Mouse (Mus musculus): ENCODE measurements around the gene Vwa8. TPM values are rescaled to one million over a fixed set of nuclear protein-coding genes. Genes with fewer than 3 reads are reported as not detected.

The Vwa8 gene
- polyA plus RNA-seq, 1 experiment from 2014 or later, result 5.7 TPM

- Histone ChIP-seq H3K27me3 (no peaks in the 10 kb centered on the region), H3K4me3 (replicated peaks) (no peak overlapping the region), H3K9me3 (no peaks in the 10 kb centered on the region), H3K27ac (no peak overlapping the region), H3K9ac (replicated peaks) (no peak overlapping the region), H3K36me3 (no peaks in the 10 kb centered on the region), H3K4me1 (replicated peaks) (0 out of 2 replicates have a peak, but pooled peaks cover 2% of the 10 kb centered on the region), H3K4me2 (replicated peaks) (no peak overlapping the region)
- 69% methylated on average over 6 of the region's 6 CpGs for WGBS
- ATAC-seq, result no peak
These were observed 263.2 kb downstream of the Vwa8 start for GRCm38 (mm10) chr14:79112050-79112449.

- no peaks in the 10 kb centered on the region for H3K27me3 ChIP-seq
- H3K9me3 ChIP-seq, result no peaks in the 10 kb centered on the region
- no peak for ATAC-seq
- no peaks in the 10 kb centered on the region for H3K36me3 ChIP-seq
- H3K9ac ChIP-seq (replicated peaks), result no peak overlapping the region
- no peak overlapping the region for H3K4me3 ChIP-seq (replicated peaks)
- no peaks in the 10 kb centered on the region for H3K4me1 ChIP-seq (replicated peaks)
- H3K27ac ChIP-seq, result no peak overlapping the region
- 90% methylated on average over 11 of the region's 11 CpGs for WGBS
- no peak overlapping the region for H3K4me2 ChIP-seq (replicated peaks)
These were observed 265.9 kb downstream of the Vwa8 start for GRCm38 (mm10) chr14:79114526-79115383.

- WGBS, result 91% methylated on average over 7 of the region's 7 CpGs
- Histone ChIP-seq H3K9ac (replicated peaks) (no peak overlapping the region), H3K36me3 (no peaks in the 10 kb centered on the region), H3K9me3 (no peaks in the 10 kb centered on the region), H3K4me1 (replicated peaks) (no peaks in the 10 kb centered on the region), H3K27me3 (no peaks in the 10 kb centered on the region), H3K27ac (no peak overlapping the region), H3K4me2 (replicated peaks) (no peak overlapping the region), H3K4me3 (replicated peaks) (no peak overlapping the region)
- no peak for ATAC-seq
These were observed 269.6 kb downstream of the Vwa8 start for GRCm38 (mm10) chr14:79118457-79118856.

- no peak overlapping the region for H3K4me2 ChIP-seq (replicated peaks)
- no peaks in the 10 kb centered on the region for H3K9me3 ChIP-seq
- H3K27ac ChIP-seq, result no peak overlapping the region
- H3K4me3 ChIP-seq (replicated peaks), result no peak overlapping the region
- no peaks in the 10 kb centered on the region for H3K36me3 ChIP-seq
- 92% methylated on average over 9 of the region's 9 CpGs for WGBS
- H3K4me1 ChIP-seq (replicated peaks), result no peaks in the 10 kb centered on the region
- H3K9ac ChIP-seq (replicated peaks), result no peak overlapping the region
- ATAC-seq, result no peak
- H3K27me3 ChIP-seq, result no peaks in the 10 kb centered on the region
These were observed 270.5 kb downstream of the Vwa8 start for GRCm38 (mm10) chr14:79119354-79119753.

- Histone ChIP-seq H3K9me3 (no peaks in the 10 kb centered on the region), H3K36me3 (no peaks in the 10 kb centered on the region), H3K27ac (no peak overlapping the region), H3K4me1 (replicated peaks) (0 out of 2 replicates have a peak, but pooled peaks cover 3% of the 10 kb centered on the region), H3K27me3 (no peaks in the 10 kb centered on the region), H3K4me3 (replicated peaks) (no peak overlapping the region), H3K9ac (replicated peaks) (no peak overlapping the region), H3K4me2 (replicated peaks) (no peak overlapping the region)
- no peak for ATAC-seq
- WGBS, result 89% methylated on average over 11 of the region's 11 CpGs
These were observed 271.8 kb downstream of the Vwa8 start for GRCm38 (mm10) chr14:79120681-79121080.

- Histone ChIP-seq H3K27me3 (no peaks in the 10 kb centered on the region), H3K4me1 (replicated peaks) (0 out of 2 replicates have a peak, but pooled peaks cover 3% of the 10 kb centered on the region), H3K4me3 (replicated peaks) (no peak overlapping the region), H3K4me2 (replicated peaks) (no peak overlapping the region), H3K27ac (no peak overlapping the region), H3K36me3 (no peaks in the 10 kb centered on the region), H3K9me3 (no peaks in the 10 kb centered on the region), H3K9ac (replicated peaks) (no peak overlapping the region)
- 92% methylated on average over 8 of the region's 8 CpGs for WGBS
- ATAC-seq, result no peak
These were observed 274.6 kb downstream of the Vwa8 start for GRCm38 (mm10) chr14:79123466-79123865.

GRCm38 (mm10) chr14:79124643-79125042 is 275.8 kb downstream of the Vwa8 start:
- Histone ChIP-seq H3K27ac (no peak overlapping the region), H3K4me2 (replicated peaks) (no peak overlapping the region), H3K9me3 (no peaks in the 10 kb centered on the region), H3K36me3 (no peaks in the 10 kb centered on the region), H3K4me1 (replicated peaks) (0 out of 2 replicates have a peak, but pooled peaks cover 3% of the 10 kb centered on the region), H3K4me3 (replicated peaks) (no peak overlapping the region), H3K27me3 (no peaks in the 10 kb centered on the region), H3K9ac (replicated peaks) (no peak overlapping the region)
- ATAC-seq, result peak; percentile 80
- 44% methylated on average over 5 of the region's 5 CpGs for WGBS

GRCm38 (mm10) chr14:79126176-79126575 is 277.3 kb downstream of the Vwa8 start:
- no peak for ATAC-seq
- H3K36me3 ChIP-seq, result no peaks in the 10 kb centered on the region
- H3K9me3 ChIP-seq, result no peaks in the 10 kb centered on the region
- WGBS, result 96% methylated on average over 5 of the region's 5 CpGs
- H3K9ac ChIP-seq (replicated peaks), result no peak overlapping the region
- no peak overlapping the region for H3K4me2 ChIP-seq (replicated peaks)
- H3K27me3 ChIP-seq, result no peaks in the 10 kb centered on the region
- 0 out of 2 replicates have a peak, but pooled peaks cover 3% of the 10 kb centered on the region for H3K4me1 ChIP-seq (replicated peaks)
- no peak overlapping the region for H3K27ac ChIP-seq
- H3K4me3 ChIP-seq (replicated peaks), result no peak overlapping the region

GRCm38 (mm10) chr14:79134891-79135334 is 286.1 kb downstream of the Vwa8 start:
- Histone ChIP-seq H3K36me3 (no peaks in the 10 kb centered on the region), H3K9me3 (no peaks in the 10 kb centered on the region), H3K4me1 (replicated peaks) (peaks cover 8% of the 10 kb centered on the region), H3K4me2 (replicated peaks) (no peak overlapping the region), H3K27ac (no peak overlapping the region), H3K4me3 (replicated peaks) (no peak overlapping the region), H3K27me3 (no peaks in the 10 kb centered on the region), H3K9ac (replicated peaks) (no peak overlapping the region)
- 6% methylated on average over 7 of the region's 7 CpGs for WGBS
- ATAC-seq, result peak; percentile 53; the same call in 1 of the 2 replicates

- Histone ChIP-seq H3K36me3 (no peaks in the 10 kb centered on the region), H3K9ac (replicated peaks) (no peak overlapping the region), H3K4me2 (replicated peaks) (no peak overlapping the region), H3K27me3 (no peaks in the 10 kb centered on the region), H3K27ac (no peak overlapping the region), H3K9me3 (no peaks in the 10 kb centered on the region), H3K4me3 (replicated peaks) (no peak overlapping the region), H3K4me1 (replicated peaks) (peaks cover 13% of the 10 kb centered on the region)
- 74% methylated on average over 7 of the region's 7 CpGs for WGBS
- no peak for ATAC-seq
These were observed 286.6 kb downstream of the Vwa8 start for GRCm38 (mm10) chr14:79135441-79135840.

- no peaks in the 10 kb centered on the region for H3K36me3 ChIP-seq
- H3K4me2 ChIP-seq (replicated peaks), result no peak overlapping the region
- H3K4me3 ChIP-seq (replicated peaks), result no peak overlapping the region
- 85% methylated on average over 3 of the region's 3 CpGs for WGBS
- H3K9ac ChIP-seq (replicated peaks), result no peak overlapping the region
- no peaks in the 10 kb centered on the region for H3K9me3 ChIP-seq
- peaks cover 19% of the 10 kb centered on the region for H3K4me1 ChIP-seq (replicated peaks)
- ATAC-seq, result no peak
- no peaks in the 10 kb centered on the region for H3K27me3 ChIP-seq
- no peak overlapping the region for H3K27ac ChIP-seq
These were observed 287.7 kb downstream of the Vwa8 start for GRCm38 (mm10) chr14:79136585-79136984.

GRCm38 (mm10) chr14:79137100-79137499 is 288.2 kb downstream of the Vwa8 start:
- WGBS, result 88% methylated on average over 8 of the region's 8 CpGs
- Histone ChIP-seq H3K27ac (no peak overlapping the region), H3K36me3 (no peaks in the 10 kb centered on the region), H3K4me1 (replicated peaks) (peaks cover 19% of the 10 kb centered on the region), H3K9ac (replicated peaks) (no peak overlapping the region), H3K4me2 (replicated peaks) (no peak overlapping the region), H3K27me3 (no peaks in the 10 kb centered on the region), H3K4me3 (replicated peaks) (no peak overlapping the region), H3K9me3 (no peaks in the 10 kb centered on the region)
- no peak for ATAC-seq

Data from midbrain, embryonic 13.5 days (tissue).